Mouse (Mus musculus) adrenal gland (tissue): ENCODE results near the gene Afdn.
"Not testable (repeated sequence)": the region's sequence is repeated elsewhere in the genome, so short reads cannot be mapped to it uniquely, and the experiment has no call there.

Experiments
- intact Hi-C: fragments of 180-260 bp; cut with DNase I; formaldehyde crosslinking; loops from one replicate; pipeline ENCODE4 v1.15.1; 2025

Afdn gene

GRCm38 (mm10) chr17:13935364-13935763 lies 175.0 kb downstream of the Afdn start:
- intact Hi-C loops: loop anchor here (5.0 kb wide), 1 partner anchor 83 kb away; no protein-coding TSS in a partner anchor

GRCm38 (mm10) chr17:13937787-13938186 lies 177.4 kb downstream of the Afdn start:
- intact Hi-C loops: loop anchor here (5.0 kb wide), 1 partner anchor 85 kb away; no protein-coding TSS in a partner anchor

GRCm38 (mm10) chr17:13938652-13939051 lies 178.3 kb downstream of the Afdn start:
- intact Hi-C loops: loop anchor here (5.0 kb wide), 1 partner anchor 86 kb away; no protein-coding TSS in a partner anchor

GRCm38 (mm10) chr17:13939231-13939630 lies 178.9 kb downstream of the Afdn start:
- intact Hi-C loops: loop anchor here (5.0 kb wide), 1 partner anchor 87 kb away; no protein-coding TSS in a partner anchor

- intact Hi-C loops: no loop called here
Observed at GRCm38 (mm10) chr17:13940487-13940886, 180.1 kb downstream of the Afdn start.

GRCm38 (mm10) chr17:13948073-13948472 lies 187.7 kb downstream of the Afdn start, which contains the start of gene Gm7168:
Gm7168 (plus strand) TSS chr17:13948373.
- intact Hi-C loops: not testable (repeated sequence)

- intact Hi-C loops: not testable (repeated sequence)
Observed at GRCm38 (mm10) chr17:13951570-13951969, 191.2 kb downstream of the Afdn start.
